In the genomic region with DNA sequence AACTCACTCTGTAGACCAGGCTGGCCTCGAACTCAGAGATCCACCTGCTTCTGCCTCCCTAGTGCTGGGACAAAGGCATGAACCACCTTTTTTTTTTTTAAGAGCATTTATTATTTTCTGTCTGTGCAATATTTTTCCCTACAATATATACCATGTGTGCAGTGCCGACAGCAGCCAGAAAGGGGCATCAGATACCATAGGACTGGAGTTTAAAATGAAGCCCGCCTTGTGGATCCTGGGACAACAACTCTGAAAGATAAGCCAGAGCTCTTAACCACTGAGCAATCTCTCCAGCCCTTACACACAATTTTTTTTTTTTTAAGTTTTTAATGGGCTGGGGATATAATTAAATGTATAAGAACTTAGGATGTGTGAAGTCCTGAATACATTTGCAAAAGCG, we compare ENCODE assay signal across 8 mouse cellular contexts. TPM values are rescaled to one million over a fixed set of nuclear protein-coding genes. Genes with fewer than 3 reads are reported as not detected.
A peak's percentile ranks its signal among the peaks of the same experiment; 100 is the strongest.
DNase-seq lines count a peak whose midpoint lies in the region; ATAC-seq and TF ChIP-seq lines count a peak whose summit lies in the region.

No protein-coding gene starts in this region.

- H3K4me2 ChIP-seq in embryonic facial prominence, embryonic 14.5 days (ENCODE audit: low read depth, low read length): peak overlapping the region; percentile 85
- peak overlapping the region; percentile 96 for H3K4me2 ChIP-seq in hindbrain, embryonic 15.5 days
- peak overlapping the region; percentile 98 for H3K4me2 ChIP-seq in liver, embryonic 16.5 days (ENCODE audit: low read depth, low read length)

- peak overlapping the region; percentile 26; the same call in 1 of the 2 replicates for H3K9ac ChIP-seq in embryonic facial prominence, embryonic 14.5 days (ENCODE audit: low read depth, low read length)
- no peak overlapping the region for H3K9ac ChIP-seq in hindbrain, embryonic 15.5 days
- peak overlapping the region; percentile 72 for H3K9ac ChIP-seq in liver, embryonic 16.5 days (ENCODE audit: low read depth, low read length)

- no peak for TF ChIP-seq CTCF in thymus, adult 2 months (IDR thresholded peaks at IDR 0.05; ENCODE audit: borderline replicate concordance, control insufficient read depth, extremely low read depth, insufficient read depth, low read length, poor library complexity)

- H3K9me3 ChIP-seq in embryonic facial prominence, embryonic 14.5 days (ENCODE audit: control insufficient read depth, low read length): no peaks in the 10 kb centered on the region
- no peaks in the 10 kb centered on the region for H3K9me3 ChIP-seq in hindbrain, embryonic 15.5 days
- no peaks in the 10 kb centered on the region for H3K9me3 ChIP-seq in liver, embryonic 16.5 days (replicated peaks; ENCODE audit: control insufficient read depth, low read length)

- DNase-seq in thymus, adult 2 months: peak; percentile 59
- DNase-seq in thymus, postnatal 10 days (ENCODE audit: low spot score in 2 of 2): no peak
- DNase-seq in embryonic facial prominence, embryonic 14.5 days (ENCODE audit: low spot score): peak; percentile 68
- DNase-seq in retina, postnatal 1 day: peak; percentile 75
- no peak for DNase-seq in frontal cortex, postnatal 14 days (ENCODE audit: low spot score in 2 of 2)
- DNase-seq in layer of hippocampus, adult 18-20 months (ENCODE audit: low spot score in 2 of 2): no peak

- H3K27me3 ChIP-seq in thymus, adult 2 months (ENCODE audit: control insufficient read depth, insufficient read depth, low read length): no peaks in the 10 kb centered on the region
- no peaks in the 10 kb centered on the region for H3K27me3 ChIP-seq in embryonic facial prominence, embryonic 14.5 days (replicated peaks; ENCODE audit: control insufficient read depth, insufficient read depth, low read length)
- H3K27me3 ChIP-seq in hindbrain, embryonic 15.5 days: no peaks in the 10 kb centered on the region
- peaks cover 13% of the 10 kb centered on the region for H3K27me3 ChIP-seq in liver, embryonic 16.5 days (ENCODE audit: control insufficient read depth, insufficient read depth, low read depth, low read length)

- TF ChIP-seq POLR2A in thymus, adult 2 months (IDR thresholded peaks at IDR 0.05; ENCODE audit: control insufficient read depth, extremely low read depth, insufficient read depth, low read length, poor library complexity): no peak

- H3K27ac ChIP-seq in thymus, adult 2 months (ENCODE audit: control insufficient read depth, insufficient read depth, low read length): no peak overlapping the region
- peak overlapping the region; percentile 93; the same call in 1 of the 2 replicates for H3K27ac ChIP-seq in embryonic facial prominence, embryonic 14.5 days (replicated peaks; ENCODE audit: low read depth, low read length)
- H3K27ac ChIP-seq in hindbrain, embryonic 15.5 days (replicated peaks): no peak overlapping the region; the same call in 1 of the 2 replicates
- H3K27ac ChIP-seq in liver, embryonic 16.5 days (ENCODE audit: low read length): peak overlapping the region; percentile 98

- ATAC-seq in embryonic facial prominence, embryonic 14.5 days (ENCODE audit: low read depth): no peak; the same call in 1 of the 2 replicates
- ATAC-seq in hindbrain, embryonic 15.5 days (ENCODE audit: low FRiP score, low read depth): peak; percentile 28; the same call in 1 of the 2 replicates
- ATAC-seq in liver, embryonic 16.5 days (ENCODE audit: low read depth): peak; percentile 28

- 12% methylated on average over 4 of the region's 4 CpGs for WGBS in thymus, adult 2 months
- 26% methylated on average over 4 of the region's 4 CpGs for WGBS in embryonic facial prominence, embryonic 14.5 days
- WGBS in hindbrain, embryonic 15.5 days: 32% methylated on average over 4 of the region's 4 CpGs
- 12% methylated on average over 4 of the region's 4 CpGs for WGBS in liver, embryonic 16.5 days (ENCODE audit: insufficient replicate concordance)

- H3K36me3 ChIP-seq in thymus, adult 2 months (ENCODE audit: control insufficient read depth, insufficient read depth, low read length): no peaks in the 10 kb centered on the region
- no peaks in the 10 kb centered on the region for H3K36me3 ChIP-seq in embryonic facial prominence, embryonic 14.5 days (ENCODE audit: control insufficient read depth, insufficient read depth, low read length)
- H3K36me3 ChIP-seq in hindbrain, embryonic 15.5 days: no peaks in the 10 kb centered on the region
- H3K36me3 ChIP-seq in liver, embryonic 16.5 days (ENCODE audit: control insufficient read depth, insufficient read depth): no peaks in the 10 kb centered on the region

- no peak overlapping the region for H3K4me3 ChIP-seq in thymus, adult 2 months (ENCODE audit: control insufficient read depth, insufficient read depth, low read length)
- H3K4me3 ChIP-seq in embryonic facial prominence, embryonic 14.5 days (ENCODE audit: low read depth, low read length): peak overlapping the region; percentile 49; the same call in 1 of the 2 replicates
- H3K4me3 ChIP-seq in hindbrain, embryonic 15.5 days: peak overlapping the region; percentile 49
- H3K4me3 ChIP-seq in liver, embryonic 16.5 days (ENCODE audit: low read depth, low read length): peak overlapping the region; percentile 67

- H3K4me1 ChIP-seq in thymus, adult 2 months (replicated peaks; ENCODE audit: control insufficient read depth, insufficient read depth, low read length): peaks cover 15% of the 10 kb centered on the region
- 0 out of 2 replicates have a peak, but pooled peaks cover 10% of the 10 kb centered on the region for H3K4me1 ChIP-seq in embryonic facial prominence, embryonic 14.5 days (ENCODE audit: control insufficient read depth, insufficient read depth, low read length)
- H3K4me1 ChIP-seq in hindbrain, embryonic 15.5 days (replicated peaks): peaks cover 35% of the 10 kb centered on the region
- H3K4me1 ChIP-seq in liver, embryonic 16.5 days (ENCODE audit: control insufficient read depth, low read depth, low read length): peaks cover 34% of the 10 kb centered on the region

RNA-seq across cellular contexts. Expression of gene Ccdc9, which starts 7.8 kb away (rescaled TPM):
- 39.4 and 43.0 TPM in 2 replicates for polyA plus RNA-seq in thymus, adult 2 months (2012; rRNA removed)
- 10.9 and 13.7 TPM in 2 replicates for polyA plus RNA-seq in embryonic facial prominence, embryonic 14.5 days (2014; fragmentation: Nextera tagmentation; extraction: Ambion mirVana)
- 29.3 and 29.6 TPM in 2 replicates for polyA plus RNA-seq in hindbrain, embryonic 15.5 days (2015; fragmentation: Nextera tagmentation; extraction: Ambion mirVana)
- 9.0 and 10.9 TPM in 2 replicates for polyA plus RNA-seq in liver, embryonic 16.5 days (2015; fragmentation: Nextera tagmentation; extraction: Ambion mirVana)
- 10 to 100 TPM; 72.4 to 80.2 TPM for total RNA-seq in layer of hippocampus, adult 18-20 months (2021)

RNA-seq across cellular contexts. Expression of gene Bbc3, which starts 13.8 kb away (rescaled TPM):
- 49.8 and 84.9 TPM in 2 replicates for polyA plus RNA-seq in thymus, adult 2 months (2012; rRNA removed)
- polyA plus RNA-seq in embryonic facial prominence, embryonic 14.5 days (2014; fragmentation: Nextera tagmentation; extraction: Ambion mirVana): 4.0 and 4.6 TPM in 2 replicates
- polyA plus RNA-seq in hindbrain, embryonic 15.5 days (2015; fragmentation: Nextera tagmentation; extraction: Ambion mirVana): 28.9 and 31.7 TPM in 2 replicates
- polyA plus RNA-seq in liver, embryonic 16.5 days (2015; fragmentation: Nextera tagmentation; extraction: Ambion mirVana): 3.0 and 4.1 TPM in 2 replicates
- total RNA-seq in layer of hippocampus, adult 18-20 months (2021): 10 to 100 TPM in 1 of 2 experiments, 1 to 10 TPM in 1; 8.2 to 12.4 TPM

RNA-seq across cellular contexts. Expression of gene Inafm1, which starts 20.9 kb away (rescaled TPM):
- polyA plus RNA-seq in thymus, adult 2 months (2012; rRNA removed): 44.7 and 62.2 TPM in 2 replicates
- polyA plus RNA-seq in embryonic facial prominence, embryonic 14.5 days (2014; fragmentation: Nextera tagmentation; extraction: Ambion mirVana): 21.1 and 23.4 TPM in 2 replicates
- 52.2 and 58.4 TPM in 2 replicates for polyA plus RNA-seq in hindbrain, embryonic 15.5 days (2015; fragmentation: Nextera tagmentation; extraction: Ambion mirVana)
- polyA plus RNA-seq in liver, embryonic 16.5 days (2015; fragmentation: Nextera tagmentation; extraction: Ambion mirVana): 3.5 and 4.4 TPM in 2 replicates
- total RNA-seq in layer of hippocampus, adult 18-20 months (2021): 10 to 100 TPM; 31.9 to 34.8 TPM

RNA-seq across cellular contexts. Expression of gene C5ar1, which starts 35.0 kb away (rescaled TPM):
- 3.2 and 4.1 TPM in 2 replicates for polyA plus RNA-seq in thymus, adult 2 months (2012; rRNA removed)
- 4.1 and 4.4 TPM in 2 replicates for polyA plus RNA-seq in embryonic facial prominence, embryonic 14.5 days (2014; fragmentation: Nextera tagmentation; extraction: Ambion mirVana)
- 2.2 and 2.7 TPM in 2 replicates for polyA plus RNA-seq in hindbrain, embryonic 15.5 days (2015; fragmentation: Nextera tagmentation; extraction: Ambion mirVana)
- 4.0 and 4.6 TPM in 2 replicates for polyA plus RNA-seq in liver, embryonic 16.5 days (2015; fragmentation: Nextera tagmentation; extraction: Ambion mirVana)
- 1 to 10 TPM; 1.2 to 1.6 TPM for total RNA-seq in layer of hippocampus, adult 18-20 months (2021)

RNA-seq across cellular contexts. Expression of gene C5ar2, which starts 50.4 kb away (rescaled TPM):
- polyA plus RNA-seq in thymus, adult 2 months (2012; rRNA removed): 0.26 and 0.46 TPM in 2 replicates
- 0.09 TPM in 1 of 2 replicates, not detected in the other for polyA plus RNA-seq in embryonic facial prominence, embryonic 14.5 days (2014; fragmentation: Nextera tagmentation; extraction: Ambion mirVana)
- polyA plus RNA-seq in hindbrain, embryonic 15.5 days (2015; fragmentation: Nextera tagmentation; extraction: Ambion mirVana): 0.10 and 0.14 TPM in 2 replicates
- 0.98 and 1.0 TPM in 2 replicates for polyA plus RNA-seq in liver, embryonic 16.5 days (2015; fragmentation: Nextera tagmentation; extraction: Ambion mirVana)
- under 1 TPM; 0.56 to 0.67 TPM for total RNA-seq in layer of hippocampus, adult 18-20 months (2021)

Comparison
In these comparisons a context has a peak if more than half of its experiments do, and no peak if none do; other contexts are left out.
1. DNase-seq: peak in thymus, adult 2 months (single experiment), embryonic facial prominence, embryonic 14.5 days (single experiment) and retina, postnatal 1 day (single experiment); none in thymus, postnatal 10 days (0 of 2), frontal cortex, postnatal 14 days (0 of 2) and layer of hippocampus, adult 18-20 months (0 of 2).
2. H3K27ac ChIP-seq: peak in embryonic facial prominence, embryonic 14.5 days (single experiment) and liver, embryonic 16.5 days (single experiment); none in thymus, adult 2 months (single experiment) and hindbrain, embryonic 15.5 days (single experiment).
3. Peak in every context shown above with its lines, with median percentiles within 50 percentile points of each other: H3K4me2 ChIP-seq.